Mouse (Mus musculus) kidney, adult 2 months (tissue): ENCODE measurements around the gene 2210017I01Rik. TPM values are rescaled to one million over a fixed set of nuclear protein-coding genes. Genes with fewer than 3 reads are reported as not detected.

Experiments
- DNase-seq: peaks from one replicate; pipeline ENCODE4 v3.0.0; 2021
- H3K27ac ChIP-seq: fragments of 200-500 bp; 2 replicates; pipeline ENCODE4 v1.5.1; 2012; ENCODE audit warnings: low read depth, low read length, control low read depth, inconsistent platforms; ENCODE audit not compliant: insufficient read depth
- H3K27me3 ChIP-seq: fragments of 200-500 bp; replicated peaks from 2 replicates; pipeline ENCODE4 v1.6.1; 2012; ENCODE audit warnings: mild to moderate bottlenecking, moderate library complexity, low read length, inconsistent platforms; ENCODE audit not compliant: control insufficient read depth, insufficient read depth
- H3K36me3 ChIP-seq: fragments of 200-500 bp; 2 replicates; pipeline ENCODE4 v1.6.1; 2012; ENCODE audit warnings: mild to moderate bottlenecking, moderate library complexity, low read length, inconsistent platforms; ENCODE audit not compliant: control insufficient read depth, insufficient read depth
- H3K4me1 ChIP-seq: fragments of 200-500 bp; 2 replicates; pipeline ENCODE4 v1.6.1; 2011; ENCODE audit warnings: low read length; ENCODE audit not compliant: control insufficient read depth, insufficient read depth
- H3K4me3 ChIP-seq: fragments of 200-500 bp; 2 replicates; pipeline ENCODE4 v1.5.1; 2011; ENCODE audit warnings: mild to moderate bottlenecking, low read depth, low read length, control low read depth; ENCODE audit not compliant: insufficient read depth
- CTCF ChIP-seq: fragments of 200-500 bp; conservative IDR thresholded peaks from 2 replicates; pipeline ENCODE4 v1.5.1; 2011; ENCODE audit warnings: low read depth, mild to moderate bottlenecking, control low read depth, low read length, moderate library complexity, mixed read lengths; ENCODE audit not compliant: insufficient read depth, insufficient read length
- POLR2A ChIP-seq: fragments of 200-500 bp; IDR thresholded peaks from one replicate; pipeline ENCODE4 v1.6.1; 2011; ENCODE audit warnings: low read depth, low read length, control low read depth
- WGBS: fragments of 180-500 bp; shearing (Covaris S2); methylation state at CpG from one replicate; pipeline ENCODE4 v1.1.7; 2018; 5-methylcytosine and 5-hydroxymethylcytosine counted together
- polyA plus RNA-seq: library from polyadenylated mRNA; depleted of rRNA; stranded (reverse); fragments of >200 nt; gene quantifications from 2 replicates; pipeline ENCODE4 v1.2.3, GENCODE M21; 2012

The 2210017I01Rik gene
- polyA plus RNA-seq, 1 experiment = not detected

DNA sequence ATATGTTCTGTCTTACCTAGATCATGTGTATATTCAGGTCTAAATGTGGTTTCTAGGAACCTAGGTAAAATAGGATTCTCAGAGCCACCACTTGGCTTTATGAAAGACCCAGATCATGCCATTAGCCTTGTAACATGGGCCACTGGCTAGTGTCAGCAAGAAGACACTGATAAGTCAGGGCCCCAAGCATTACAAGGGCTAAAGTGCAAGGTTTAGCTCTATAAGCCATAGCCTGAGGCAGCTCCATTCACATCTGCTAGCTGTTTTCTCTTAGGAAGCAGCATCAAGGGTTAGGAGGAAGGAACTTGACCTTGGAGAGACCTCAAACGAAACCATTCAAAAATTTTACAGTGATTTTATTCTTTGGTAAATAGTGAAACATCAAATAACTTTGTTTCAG lies 22.2 kb downstream of the 2210017I01Rik start:
- DNase-seq = no peak
- WGBS = 59% methylated on average over 1 of the region's 1 CpGs
- H3K27me3 ChIP-seq = no peaks in the 10 kb centered on the region
- no peak overlapping the region for H3K27ac ChIP-seq
- no peak overlapping the region for H3K4me3 ChIP-seq
- no peaks in the 10 kb centered on the region for H3K4me1 ChIP-seq
- no peaks in the 10 kb centered on the region for H3K36me3 ChIP-seq
- TF ChIP-seq CTCF (no peak), POLR2A (no peak)

GRCm38 (mm10) chr3:92583164-92583826 lies 24.0 kb downstream of the 2210017I01Rik start:
- Histone ChIP-seq H3K4me1 (no peaks in the 10 kb centered on the region), H3K27me3 (no peaks in the 10 kb centered on the region), H3K27ac (no peak overlapping the region), H3K36me3 (no peaks in the 10 kb centered on the region), H3K4me3 (no peak overlapping the region)
- 69% methylated on average over 3 of the region's 3 CpGs for WGBS
- TF ChIP-seq CTCF (no peak), POLR2A (no peak)
- DNase-seq = no peak

DNA sequence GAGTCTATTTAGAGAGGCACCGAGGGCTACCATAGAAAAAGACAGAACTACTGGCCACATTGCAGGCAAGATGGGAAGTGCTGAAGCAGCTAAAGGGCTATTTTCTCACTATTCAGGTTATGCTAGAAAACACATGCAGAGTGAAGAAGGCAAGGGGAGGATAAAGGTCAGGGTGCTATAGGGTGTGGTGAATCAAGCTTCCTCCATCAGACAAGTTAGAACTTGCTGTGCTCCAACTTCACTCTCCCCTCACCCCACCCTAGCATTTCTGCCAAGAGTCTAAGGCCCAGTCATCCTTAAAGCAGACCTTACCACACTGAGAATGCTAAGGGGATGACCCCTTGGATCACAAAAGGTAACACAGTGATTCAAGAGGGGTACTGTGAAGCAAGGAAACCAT lies 27.8 kb downstream of the 2210017I01Rik start:
- 64% methylated on average over 1 of the region's 1 CpGs for WGBS
- TF ChIP-seq POLR2A (no peak), CTCF (no peak)

DNA sequence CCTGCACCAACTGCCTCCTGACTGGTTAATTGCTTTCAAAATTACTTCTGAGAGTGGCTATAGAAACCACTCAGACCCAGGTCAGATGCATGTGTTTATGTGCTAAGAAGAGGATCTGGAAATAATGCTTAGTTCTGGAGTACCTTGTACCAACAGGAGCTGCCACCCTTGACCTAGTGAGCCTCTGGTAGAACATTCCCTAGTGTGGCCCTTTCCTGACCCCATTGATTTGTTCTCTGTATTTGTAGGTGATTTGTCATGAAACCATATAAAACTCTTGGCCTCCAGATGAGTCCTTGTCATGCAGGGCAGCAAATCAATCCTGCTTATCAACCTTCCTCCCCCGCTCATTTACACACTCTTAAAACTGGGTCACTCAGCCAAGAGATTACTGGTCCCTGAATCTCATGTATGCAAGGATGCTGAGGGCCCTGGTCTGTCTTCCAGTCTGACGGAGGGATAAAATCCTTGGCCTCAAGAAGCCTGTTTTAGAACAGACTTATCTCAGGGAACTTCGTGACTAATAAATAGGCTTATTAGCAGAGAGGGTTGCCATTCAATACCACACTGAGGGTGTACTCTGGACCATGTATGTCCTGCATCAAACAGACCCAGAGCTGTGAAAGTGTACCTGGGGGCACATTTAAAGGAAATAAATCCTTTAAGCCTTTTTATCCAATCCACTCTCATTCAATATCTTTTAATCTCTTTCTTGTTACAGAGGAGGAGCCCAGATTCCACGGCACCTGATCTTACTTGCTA lies 28.5 kb downstream of the 2210017I01Rik start:
- Histone ChIP-seq H3K36me3 (no peaks in the 10 kb centered on the region), H3K4me1 (no peaks in the 10 kb centered on the region), H3K27me3 (no peaks in the 10 kb centered on the region), H3K27ac (no peak overlapping the region), H3K4me3 (no peak overlapping the region)
- DNase-seq = no peak
- TF ChIP-seq CTCF = no peak
- no peak for TF ChIP-seq POLR2A
- WGBS = 87% methylated on average over 4 of the region's 4 CpGs

More for the DNA sequence above, 27.8 kb downstream of the 2210017I01Rik start:
- no peak for DNase-seq
- no peaks in the 10 kb centered on the region for H3K27me3 ChIP-seq
- no peaks in the 10 kb centered on the region for H3K36me3 ChIP-seq
- no peak overlapping the region for H3K27ac ChIP-seq
- no peaks in the 10 kb centered on the region for H3K4me1 ChIP-seq
- H3K4me3 ChIP-seq = no peak overlapping the region

DNA sequence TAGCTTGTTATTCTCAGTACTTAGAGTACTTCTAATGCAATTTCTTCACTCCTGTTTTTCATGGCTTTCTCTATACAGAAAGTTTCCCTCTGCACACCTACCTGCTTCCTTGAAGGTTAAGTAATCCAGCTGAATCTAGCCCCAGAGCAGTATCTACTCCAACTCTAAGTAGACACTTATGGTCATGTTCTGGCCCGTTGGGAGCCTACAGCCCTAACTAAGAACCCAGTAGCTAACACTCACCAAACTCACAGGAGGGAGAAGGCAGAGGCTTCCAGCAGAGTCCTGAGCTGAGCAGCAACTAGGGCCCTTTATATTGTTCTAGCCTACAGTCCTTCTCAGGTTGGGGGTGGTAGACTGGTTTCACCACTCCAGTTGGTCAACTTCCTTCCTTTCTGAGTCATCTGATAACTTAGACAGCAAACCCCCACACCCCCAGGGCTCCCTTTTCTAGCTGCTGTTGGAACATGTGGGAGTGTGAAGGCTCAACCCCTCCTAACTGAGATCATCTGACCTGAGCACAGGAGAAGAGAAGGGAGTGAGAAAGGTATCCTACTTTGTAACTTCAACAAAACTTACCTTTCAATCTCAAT lies 33.7 kb downstream of the 2210017I01Rik start, which contains the start of gene Ivl:
TSS of gene Ivl (minus strand) at position 287 of the 593 bp plus-strand sequence.
- H3K27me3 ChIP-seq = no peaks in the 10 kb centered on the region
- no peak within 1 kb of the TSS for H3K27ac ChIP-seq
- H3K36me3 ChIP-seq = no peaks in the 10 kb centered on the region
- DNase-seq = no peak
- H3K4me1 ChIP-seq = no peaks in the 10 kb centered on the region
- 71% methylated on average over 1 of the region's 1 CpGs for WGBS
- TF ChIP-seq POLR2A (no peak), CTCF (no peak)
- H3K4me3 ChIP-seq = no peak within 1 kb of the TSS

- H3K36me3 ChIP-seq = no peaks in the 10 kb centered on the region
- TF ChIP-seq CTCF = no peak
- no peak for TF ChIP-seq POLR2A
- WGBS = 39% methylated on average over 2 of the region's 2 CpGs
- no peaks in the 10 kb centered on the region for H3K4me1 ChIP-seq
- DNase-seq = no peak
- no peak overlapping the region for H3K4me3 ChIP-seq
- H3K27me3 ChIP-seq = no peaks in the 10 kb centered on the region
- H3K27ac ChIP-seq = no peak overlapping the region
Observed at GRCm38 (mm10) chr3:92572514-92573155, 34.7 kb downstream of the 2210017I01Rik start.
